Mouse (Mus musculus) small intestine, adult 2 months (tissue): ENCODE measurements around the gene Lrch1.

ENCODE experiments used
- CTCF ChIP-seq: fragments of 200-500 bp; IDR thresholded peaks from 2 replicates; pipeline ENCODE4 v1.5.1; 2012; ENCODE audit warnings: low read depth, mild to moderate bottlenecking, control low read depth, inconsistent platforms, low read length, moderate library complexity, mixed read lengths; ENCODE audit not compliant: insufficient replicate concordance, insufficient read length; ENCODE audit errors: extremely low read depth
- POLR2A ChIP-seq: fragments of 200-500 bp; IDR thresholded peaks from 2 replicates; pipeline ENCODE4 v1.6.1; 2012; ENCODE audit warnings: low read depth, mild to moderate bottlenecking, control low read depth, inconsistent platforms, low read length, moderate library complexity

- TF ChIP-seq POLR2A (no peak), CTCF (no peak)
These were observed 48.9 kb upstream of the Lrch1 start for GRCm38 (mm10) chr14:74996556-74996955.
